Mouse (Mus musculus) testis, adult 2 months (tissue): ENCODE data around the gene Sbno2. TPM values are rescaled to one million over a fixed set of nuclear protein-coding genes. Genes with fewer than 3 reads are reported as not detected.

Experiments
- H3K27ac ChIP-seq: fragments of 200-500 bp; 2 replicates; pipeline ENCODE4 v1.5.1; 2012; ENCODE audit warnings: low read depth, low read length; ENCODE audit not compliant: control insufficient read depth, insufficient read depth
- H3K27me3 ChIP-seq: fragments of 200-500 bp; 2 replicates; pipeline ENCODE4 v1.6.1; 2012; ENCODE audit warnings: mild to moderate bottlenecking, low read length, moderate library complexity; ENCODE audit not compliant: control insufficient read depth, insufficient read depth
- H3K36me3 ChIP-seq: fragments of 200-500 bp; 2 replicates; pipeline ENCODE4 v1.6.1; 2012; ENCODE audit warnings: mild to moderate bottlenecking, low read length; ENCODE audit not compliant: control insufficient read depth, insufficient read depth
- H3K4me1 ChIP-seq: fragments of 200-500 bp; 2 replicates; pipeline ENCODE4 v1.6.1; 2012; ENCODE audit warnings: low read length; ENCODE audit not compliant: control insufficient read depth, insufficient read depth
- H3K4me3 ChIP-seq: fragments of 200-500 bp; 2 replicates; pipeline ENCODE4 v1.5.1; 2012; ENCODE audit warnings: low read depth, mild to moderate bottlenecking, low read length, moderate library complexity, mixed read lengths; ENCODE audit not compliant: control insufficient read depth
- CTCF ChIP-seq: fragments of 200-500 bp; IDR thresholded peaks from 2 replicates; pipeline ENCODE4 v1.5.1; 2012; ENCODE audit warnings: low read depth, mild to moderate bottlenecking, inconsistent platforms, low read length, moderate library complexity; ENCODE audit not compliant: control insufficient read depth, insufficient read depth, insufficient replicate concordance
- POLR2A ChIP-seq: fragments of 200-500 bp; IDR thresholded peaks from 2 replicates; pipeline ENCODE4 v1.6.1; 2012; ENCODE audit warnings: low read depth, mild to moderate bottlenecking, inconsistent platforms, low read length, moderate library complexity; ENCODE audit not compliant: control insufficient read depth
- polyA plus RNA-seq: library from polyadenylated mRNA; depleted of rRNA; stranded (reverse); fragments of >200 nt; gene quantifications from 2 replicates; pipeline ENCODE4 v1.2.3, GENCODE M21; 2012

Sbno2 gene
- polyA plus RNA-seq, 1 experiment: 13.9 TPM

GRCm38 (mm10) chr10:80025463-80025862 is 79.9 kb downstream of the Sbno2 start:
- H3K27me3 ChIP-seq: no peaks in the 10 kb centered on the region
- no peak overlapping the region for H3K27ac ChIP-seq
- no peak for TF ChIP-seq CTCF
- TF ChIP-seq POLR2A: no peak
- H3K4me1 ChIP-seq: peaks cover 19% of the 10 kb centered on the region
- no peak overlapping the region for H3K4me3 ChIP-seq
- H3K36me3 ChIP-seq: no peaks in the 10 kb centered on the region

- H3K4me3 ChIP-seq: no peak overlapping the region
- no peak overlapping the region for H3K27ac ChIP-seq
- TF ChIP-seq POLR2A: no peak
- TF ChIP-seq CTCF: no peak
- H3K36me3 ChIP-seq: no peaks in the 10 kb centered on the region
- H3K27me3 ChIP-seq: no peaks in the 10 kb centered on the region
- peaks cover 19% of the 10 kb centered on the region for H3K4me1 ChIP-seq
These were observed 80.4 kb downstream of the Sbno2 start for GRCm38 (mm10) chr10:80025044-80025347.

GRCm38 (mm10) chr10:80024229-80025043 is 80.9 kb downstream of the Sbno2 start:
- peak overlapping the region; percentile 46 for H3K4me3 ChIP-seq
- H3K27me3 ChIP-seq: no peaks in the 10 kb centered on the region
- H3K4me1 ChIP-seq: peaks cover 19% of the 10 kb centered on the region
- no peaks in the 10 kb centered on the region for H3K36me3 ChIP-seq
- H3K27ac ChIP-seq: no peak overlapping the region
- TF ChIP-seq CTCF (no peak), POLR2A (no peak)

GRCm38 (mm10) chr10:80023758-80024157 is 81.6 kb downstream of the Sbno2 start:
- Histone ChIP-seq H3K4me3 (peak overlapping the region; percentile 46), H3K27me3 (no peaks in the 10 kb centered on the region), H3K4me1 (peaks cover 18% of the 10 kb centered on the region), H3K36me3 (no peaks in the 10 kb centered on the region), H3K27ac (no peak overlapping the region)
- TF ChIP-seq CTCF (no peak), POLR2A (no peak)

- Histone ChIP-seq H3K27ac (no peak overlapping the region), H3K27me3 (no peaks in the 10 kb centered on the region), H3K4me3 (no peak overlapping the region), H3K36me3 (no peaks in the 10 kb centered on the region), H3K4me1 (peaks cover 11% of the 10 kb centered on the region)
- TF ChIP-seq CTCF (no peak), POLR2A (no peak)
These were observed 82.6 kb downstream of the Sbno2 start for GRCm38 (mm10) chr10:80022806-80023205.

- Histone ChIP-seq H3K4me3 (no peak overlapping the region), H3K27ac (no peak overlapping the region), H3K36me3 (no peaks in the 10 kb centered on the region), H3K4me1 (peaks cover 11% of the 10 kb centered on the region), H3K27me3 (no peaks in the 10 kb centered on the region)
- TF ChIP-seq POLR2A: no peak
- TF ChIP-seq CTCF: no peak
These were observed 83.2 kb downstream of the Sbno2 start for GRCm38 (mm10) chr10:80022164-80022563.

GRCm38 (mm10) chr10:80021320-80021641 is 84.1 kb downstream of the Sbno2 start:
- H3K36me3 ChIP-seq: no peaks in the 10 kb centered on the region
- no peak overlapping the region for H3K27ac ChIP-seq
- no peak overlapping the region for H3K4me3 ChIP-seq
- H3K4me1 ChIP-seq: peaks cover 11% of the 10 kb centered on the region
- TF ChIP-seq CTCF: no peak
- TF ChIP-seq POLR2A: no peak
- H3K27me3 ChIP-seq: no peaks in the 10 kb centered on the region
